Mouse (Mus musculus) liver, postnatal 0 days (tissue): ENCODE measurements around the gene Tmc8.

Source experiments
- CTCF ChIP-seq: sonication (generic); IDR thresholded peaks from 2 replicates; pipeline ENCODE4 v1.5.1; 2016; ENCODE audit warnings: antibody characterized with exemption, low read depth
- EP300 ChIP-seq: IDR thresholded peaks from 2 replicates; pipeline ENCODE4 v1.6.1; 2016; ENCODE audit warnings: antibody characterized with exemption, low read depth, mild to moderate bottlenecking

DNA sequence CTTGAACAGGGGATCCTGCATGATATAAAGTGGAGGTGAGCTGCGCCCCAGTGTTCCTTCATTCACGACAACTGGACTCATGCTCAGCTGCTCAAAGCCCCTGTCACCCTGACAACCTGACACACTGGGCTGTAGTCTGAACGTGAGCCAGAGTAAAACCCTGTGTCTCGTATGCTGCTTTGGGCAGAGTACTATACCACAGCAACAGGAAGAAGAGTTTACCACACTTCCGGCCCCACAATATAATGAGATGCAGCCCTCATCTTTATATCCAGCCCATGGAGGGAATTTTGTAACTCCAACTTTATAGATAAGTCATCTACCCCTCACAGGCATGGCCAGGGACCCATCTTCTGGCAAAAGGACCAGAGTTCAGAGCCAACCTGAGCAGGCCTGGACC lies 4.8 kb upstream of the Tmc8 start:
- TF ChIP-seq EP300: no peak
- TF ChIP-seq CTCF: no peak
